Mouse (Mus musculus) stomach, adult 2 months (tissue): ENCODE measurements around the gene Gm28845. TPM values are rescaled to one million over a fixed set of nuclear protein-coding genes. Genes with fewer than 3 reads are reported as not detected.

Experiments used
- polyA plus RNA-seq: library from polyadenylated mRNA; depleted of rRNA; stranded (reverse); fragments of >200 nt; gene quantifications from 2 replicates; pipeline ENCODE4 v1.2.3, GENCODE M21; 2012; rRNA removed

Gm28845 gene
- polyA plus RNA-seq = not detected in 2 replicates

DNA sequence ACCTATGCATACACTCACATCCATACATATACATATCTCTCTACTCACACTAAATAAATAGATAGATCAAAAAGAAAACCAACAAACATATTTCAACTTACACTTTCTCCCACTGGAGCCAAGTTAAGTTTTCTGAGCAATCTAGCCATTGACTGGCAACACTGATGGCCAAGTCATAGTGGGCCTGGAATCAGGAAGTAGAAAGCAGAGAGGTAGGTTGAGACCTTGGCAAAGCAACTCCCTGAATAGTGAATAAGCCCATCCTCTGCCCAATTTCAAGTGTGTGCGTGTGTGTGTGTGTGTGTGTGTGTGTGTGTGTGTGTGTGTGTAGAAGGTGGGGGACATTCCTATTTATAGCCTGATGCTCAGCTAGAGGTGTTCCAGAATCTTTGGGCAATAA, at the start of gene Gm28845:
Gene Gm28845 (minus strand): TSS at position 121 of the 400 bp plus-strand sequence.

GRCm38 (mm10) chr1:65122574-65123372, 3.4 kb upstream of the Gm28845 start, which contains the start of gene D630023F18Rik:
Gene D630023F18Rik (minus strand): TSS chr1:65123214.

GRCm38 (mm10) chr1:65103273-65103672, 16.1 kb downstream of the Gm28845 start, which contains the start of gene Cryga:
Gene Cryga (minus strand): TSS chr1:65103373.

DNA sequence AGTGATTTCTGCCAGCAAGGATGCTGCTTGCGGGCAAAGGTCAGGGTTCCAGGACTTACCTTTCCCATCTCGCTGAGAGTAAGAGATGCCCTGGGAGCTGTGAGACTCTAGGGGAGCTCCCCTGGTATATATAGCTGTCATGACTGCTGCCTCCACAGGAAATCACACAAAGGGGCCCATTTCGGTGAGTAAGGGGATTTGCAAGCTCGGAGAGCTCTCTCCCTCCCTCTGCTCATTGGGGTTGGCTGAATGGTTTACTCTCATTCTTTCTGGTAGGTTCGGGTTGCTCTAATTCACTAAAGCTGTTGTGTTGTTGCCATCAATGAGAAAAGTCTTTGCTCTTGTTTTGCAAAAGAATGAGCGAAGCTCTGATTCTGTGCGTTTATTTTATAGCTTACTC, 37.2 kb downstream of the Gm28845 start, which contains the start of gene Crygb:
Gene Crygb (minus strand): TSS at position 101 of the 400 bp plus-strand sequence.

DNA sequence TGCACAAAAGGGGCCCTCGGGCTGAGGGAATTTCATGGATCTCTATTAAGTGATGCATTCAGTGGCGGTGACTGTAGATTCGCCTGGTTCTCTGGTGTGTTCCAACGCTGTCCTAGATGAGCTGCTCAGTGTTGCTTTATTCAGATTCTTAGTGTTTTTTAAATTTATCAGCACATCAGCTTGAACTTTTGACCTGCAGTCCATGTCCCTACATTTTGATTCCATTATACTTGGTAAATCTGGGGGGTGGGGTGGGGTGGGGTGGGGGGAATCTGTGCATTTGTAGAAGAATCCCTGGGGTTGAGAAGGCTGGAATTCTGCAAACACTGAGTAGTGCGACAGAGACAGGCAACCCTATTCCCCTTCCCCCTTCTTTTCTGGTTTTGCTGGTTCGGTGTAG, 45.8 kb downstream of the Gm28845 start, which contains the start of gene Crygc:
Gene Crygc (minus strand): TSS at position 101 of the 400 bp plus-strand sequence.

GRCm38 (mm10) chr1:65063352-65063751, 56.0 kb downstream of the Gm28845 start, which contains the start of gene Crygd:
Gene Crygd (minus strand): TSS chr1:65063452.

GRCm38 (mm10) chr1:65050952-65051351, 68.4 kb downstream of the Gm28845 start, which contains the start of gene Cryge:
Gene Cryge (minus strand): TSS chr1:65051149.

Other genes with a start within 250 kb of the Gm28845 start
- 0.68 and 0.96 TPM in 2 replicates for gene Plekhm3, start 162.7 kb downstream of the Gm28845 start, polyA plus RNA-seq
- gene Akr1cl, start 86.8 kb downstream of the Gm28845 start, polyA plus RNA-seq = 0.11 TPM in 1 of 2 replicates, not detected in the other
- gene Cryge, start 68.4 kb downstream of the Gm28845 start, polyA plus RNA-seq = not detected in 2 replicates
- gene Crygd, start 56.1 kb downstream of the Gm28845 start, polyA plus RNA-seq = not detected in 2 replicates
- gene Crygc, start 45.9 kb downstream of the Gm28845 start, polyA plus RNA-seq = 0.11 TPM in 1 of 2 replicates, not detected in the other
- gene Crygb, start 37.3 kb downstream of the Gm28845 start, polyA plus RNA-seq = not detected in 2 replicates
- gene Cryga, start 16.2 kb downstream of the Gm28845 start, polyA plus RNA-seq = 0.15 TPM in 1 of 2 replicates, not detected in the other
- 0.05 TPM in 1 of 2 replicates, not detected in the other for gene D630023F18Rik, start 3.7 kb upstream of the Gm28845 start, polyA plus RNA-seq
- 6.1 and 9.3 TPM in 2 replicates for gene Idh1, start 66.9 kb upstream of the Gm28845 start, polyA plus RNA-seq
- gene Pikfyve, start 67.1 kb upstream of the Gm28845 start, polyA plus RNA-seq = 0.75 and 0.89 TPM in 2 replicates
- not detected in 2 replicates for gene Pth2r, start 162.5 kb upstream of the Gm28845 start, polyA plus RNA-seq